Mouse (Mus musculus): ENCODE measurements at regions not wholly inside any gene's neighbourhood (a gene's known extent, or its start where the extent isn't known, plus 50 kb on each side); places are given as distances from the start of the nearest gene placed in this dataset.

- no peak for TF ChIP-seq GATA1 (IDR thresholded peaks at IDR 0.05; ENCODE audit: borderline replicate concordance, low read length)
- no peak for TF ChIP-seq FLI1 (IDR thresholded peaks at IDR 0.05; ENCODE audit: low read length)
Observed at GRCm38 (mm10) chr6:39274774-39275502, 68.3 kb upstream of the Kdm7a start.

Data from megakaryocyte, embryonic 14.5 days (primary cell).